Mouse (Mus musculus) liver, embryonic 14.5 days (tissue): ENCODE results near the gene Tmtc1.

Experiments
- CTCF ChIP-seq: IDR thresholded peaks from 2 replicates; pipeline ENCODE4 v1.5.1; 2016; ENCODE audit warnings: antibody characterized with exemption, low read depth, control low read depth
- EP300 ChIP-seq: IDR thresholded peaks from 2 replicates; pipeline ENCODE4 v1.6.1; 2016; ENCODE audit warnings: antibody characterized with exemption, low read depth

DNA sequence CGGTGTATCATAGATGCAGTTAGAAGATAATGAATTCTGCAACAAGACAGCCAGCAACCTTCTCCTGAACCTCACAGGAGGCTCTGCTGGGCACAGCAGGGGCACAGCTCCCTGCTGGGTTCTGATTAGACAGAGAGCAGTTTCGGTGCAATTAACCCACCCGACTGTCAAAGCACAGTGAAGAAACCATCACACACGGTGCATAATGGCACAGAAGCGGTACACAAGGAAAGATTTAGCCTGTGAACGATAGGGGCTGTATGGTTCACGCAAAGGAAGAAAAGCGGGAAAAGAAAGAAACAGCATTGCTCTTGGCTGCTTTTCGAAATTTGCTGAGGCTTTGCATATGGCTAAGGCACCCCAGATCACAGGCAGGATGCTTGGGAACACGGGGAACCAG lies 52.0 kb downstream of the Tmtc1 start:
- TF ChIP-seq EP300, result no peak
- no peak for TF ChIP-seq CTCF
